Mouse (Mus musculus): ENCODE data around the gene Ophn1.

The Ophn1 gene

DNA sequence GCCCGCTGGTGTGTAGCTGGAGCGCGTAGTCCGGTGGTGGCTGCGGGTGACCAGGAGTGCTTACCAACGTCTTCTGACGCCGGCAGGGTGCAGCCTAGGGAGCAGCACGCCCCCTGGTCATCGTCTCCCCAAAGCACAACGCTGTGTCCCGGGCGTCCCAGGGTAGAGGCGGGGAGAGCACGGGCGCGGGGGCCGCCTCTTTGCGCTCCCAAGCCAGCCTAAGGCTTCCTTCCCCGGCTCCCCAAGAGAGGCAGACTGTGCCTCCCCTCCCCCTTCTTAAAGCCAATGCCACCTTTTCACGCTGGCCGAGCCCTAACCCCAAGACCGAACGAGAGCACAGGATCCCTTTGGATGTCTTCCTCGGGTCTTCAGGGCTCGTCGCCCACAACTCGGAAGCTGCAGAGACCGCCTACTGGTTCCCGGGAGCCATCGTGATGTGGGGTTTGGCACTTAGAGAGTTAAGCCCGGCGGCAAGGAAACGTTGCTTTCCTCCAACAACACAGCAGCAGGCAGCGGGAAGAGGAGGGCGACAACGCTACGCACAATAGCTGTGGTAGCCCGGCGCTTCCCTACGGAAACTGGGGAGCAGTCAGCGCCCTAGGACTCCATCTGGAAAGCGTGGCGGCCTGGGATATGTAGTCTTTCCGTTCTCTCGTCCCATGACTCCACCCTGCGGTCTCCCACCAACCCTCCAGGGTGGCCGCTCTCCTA is at the start of gene Ophn1:
TSS of gene Ophn1 (minus strand) at position 620 of the 711 bp plus-strand sequence.
- peak; percentile 67 for DNase-seq (ENCODE audit: low spot score)

DNA sequence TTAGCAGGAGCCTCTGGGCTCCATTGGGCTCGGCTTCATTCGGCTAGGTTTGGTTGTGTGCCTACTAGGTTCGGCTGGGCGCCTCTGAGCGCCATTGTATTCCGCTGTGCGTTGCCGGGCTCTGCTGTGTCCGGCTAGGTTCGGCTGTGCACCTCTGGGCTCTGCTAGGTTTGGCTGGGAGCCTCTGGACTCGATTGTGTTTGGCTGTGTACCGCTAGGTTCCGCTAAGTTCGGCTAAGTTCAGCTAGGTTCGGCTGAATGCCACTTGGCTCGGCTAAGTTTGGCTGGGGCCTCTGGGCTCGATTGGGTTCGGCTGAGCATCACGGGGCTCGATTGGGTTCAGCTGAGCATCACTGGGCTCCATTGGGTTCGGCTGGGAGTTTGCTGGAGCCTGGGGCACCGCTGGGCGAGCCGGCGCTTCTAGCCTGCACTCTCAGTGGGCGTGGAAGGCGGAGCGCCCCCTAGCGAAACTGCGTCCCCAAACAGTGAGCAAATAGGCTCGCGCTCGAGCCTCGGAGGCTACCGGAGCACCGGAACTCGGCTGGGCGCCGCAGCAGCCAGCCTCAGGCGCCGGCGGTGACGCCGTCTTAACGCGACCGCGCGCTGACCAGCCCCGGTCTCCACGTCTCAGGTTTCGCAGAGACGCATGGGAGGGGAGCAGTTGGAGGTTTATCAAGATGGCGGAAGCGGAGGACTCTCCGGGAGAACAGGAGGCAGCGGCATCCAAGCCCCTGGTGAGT is 46.9 kb upstream of the Ophn1 start:
- DNase-seq (ENCODE audit: low spot score): peak; percentile 90

DNA sequence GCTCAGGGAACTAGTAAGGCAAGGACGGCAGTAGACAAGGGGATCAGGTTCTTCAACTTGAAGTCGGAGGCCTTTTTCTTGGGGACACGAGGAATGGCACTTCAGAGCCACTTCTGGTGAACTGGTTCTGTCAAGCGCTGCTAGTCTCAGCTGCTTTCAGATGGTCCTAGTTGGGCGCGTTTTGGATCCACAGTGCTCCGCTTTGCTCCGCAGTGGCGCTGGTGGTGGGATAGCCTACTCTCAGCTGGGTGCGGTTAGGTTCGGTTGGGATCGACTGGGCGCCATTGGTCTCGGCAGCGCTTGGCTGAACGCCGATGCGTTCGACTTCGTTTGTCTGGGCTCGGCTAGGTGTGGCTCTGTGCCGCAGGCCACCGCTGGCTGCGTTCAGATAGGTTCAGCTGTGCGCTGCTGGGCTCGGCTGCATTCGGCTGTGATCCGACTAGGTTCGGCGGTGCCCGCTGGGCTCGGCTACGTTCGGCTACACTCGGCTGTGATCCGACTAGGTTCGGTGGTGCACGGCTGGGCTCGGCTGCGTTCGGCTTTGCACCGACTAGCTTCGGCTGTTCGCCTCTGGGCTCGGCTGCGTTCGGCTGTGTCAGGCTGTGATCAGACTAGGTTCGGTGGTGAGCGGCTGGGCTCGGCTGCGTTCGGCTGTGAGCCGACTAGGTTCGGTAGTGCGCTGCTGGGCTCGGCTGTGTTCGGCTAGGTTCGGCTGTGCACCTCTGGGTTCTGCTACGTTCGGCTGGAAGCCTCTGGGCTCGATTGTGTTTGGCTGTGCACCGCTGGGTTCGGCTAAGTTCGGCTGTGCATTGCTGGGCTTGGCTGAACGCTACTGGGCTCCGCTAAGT is 46.1 kb upstream of the Ophn1 start:
- peak; percentile 87 for DNase-seq (ENCODE audit: low spot score)

DNA sequence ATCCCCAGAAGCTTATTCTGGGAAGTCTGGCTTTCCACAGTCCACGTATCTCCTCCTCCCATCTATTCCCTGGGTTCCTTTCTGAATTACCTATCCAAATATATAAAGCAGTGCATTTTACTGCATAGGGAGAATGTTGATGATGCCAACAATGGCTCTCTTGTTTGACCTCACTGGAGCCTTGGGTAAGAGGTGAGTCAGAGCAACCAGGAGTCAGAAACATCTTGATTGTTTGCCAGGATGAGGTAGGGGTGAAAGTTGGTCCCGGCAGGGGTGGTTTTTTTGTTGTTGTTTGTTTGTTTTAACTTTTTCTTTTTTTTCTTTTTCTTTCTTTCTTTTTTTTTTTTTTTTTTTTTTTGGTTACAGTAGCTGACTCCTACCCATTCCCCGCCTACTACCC is 45.3 kb upstream of the Ophn1 start, which contains the start of gene Yipf6:
TSS of gene Yipf6 (plus strand) at position 216 of the 400 bp plus-strand sequence.
- DNase-seq (ENCODE audit: low spot score): no peak

DNA sequence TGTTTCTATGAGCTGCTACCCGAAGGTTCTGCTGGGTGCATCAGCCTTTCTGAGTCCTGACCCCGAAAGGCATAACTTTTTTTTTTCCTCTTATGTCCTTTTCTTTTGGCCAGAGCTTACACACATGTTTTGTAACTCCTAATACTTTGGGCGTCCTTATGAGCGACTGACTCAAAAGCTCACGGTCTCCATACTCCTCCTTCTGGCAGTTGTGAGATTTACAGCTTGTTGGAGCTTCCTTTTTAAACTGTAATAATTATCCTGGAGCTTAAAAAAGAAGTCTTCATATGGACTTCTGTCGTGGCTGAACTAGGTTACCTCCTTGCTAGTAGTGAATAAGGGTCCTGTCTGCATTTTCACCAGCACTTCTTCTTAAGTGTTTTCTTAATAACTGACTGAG is 28.6 kb upstream of the Ophn1 start:
- DNase-seq (ENCODE audit: low spot score): no peak

DNA sequence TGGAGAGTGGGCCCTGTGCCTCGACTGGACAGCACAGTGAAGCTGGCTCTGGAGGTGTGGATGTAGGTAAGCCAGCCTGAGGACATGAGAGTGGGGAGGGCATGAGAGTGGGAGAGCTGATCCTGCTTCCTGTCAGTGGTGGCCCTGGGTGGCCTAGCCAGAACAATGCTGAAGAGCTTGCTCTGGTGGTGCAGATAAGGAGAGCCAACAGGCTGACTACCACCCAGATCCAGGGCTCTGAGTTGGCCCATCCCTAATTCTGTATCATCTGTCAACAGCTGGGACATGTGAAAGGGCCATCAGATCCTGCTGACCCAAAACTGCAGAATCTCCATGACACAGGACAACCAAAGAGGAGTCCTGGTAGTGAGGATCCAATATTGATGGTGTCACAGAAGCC is 18.1 kb upstream of the Ophn1 start:
- no peak for DNase-seq (ENCODE audit: low spot score)

DNA sequence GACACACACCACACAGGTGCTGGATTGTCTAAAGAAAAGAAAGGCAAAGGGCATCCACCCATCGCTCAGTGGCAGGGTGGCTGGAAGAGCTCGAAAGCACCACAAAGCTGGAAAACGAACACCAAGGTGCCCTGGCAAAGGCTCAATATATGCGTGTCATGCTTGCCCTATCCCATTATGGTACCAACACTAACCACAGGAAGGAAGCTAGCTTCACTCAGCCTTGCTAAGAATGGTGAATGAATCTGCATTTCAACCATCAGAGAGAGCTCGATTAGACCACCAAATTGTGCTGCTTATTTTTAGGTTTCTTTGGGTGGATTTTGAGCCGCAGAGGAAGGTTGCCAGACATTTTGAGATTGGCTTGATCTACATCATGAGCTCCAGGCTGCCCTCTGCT is 13.4 kb upstream of the Ophn1 start:
- DNase-seq (ENCODE audit: low spot score): no peak

DNA sequence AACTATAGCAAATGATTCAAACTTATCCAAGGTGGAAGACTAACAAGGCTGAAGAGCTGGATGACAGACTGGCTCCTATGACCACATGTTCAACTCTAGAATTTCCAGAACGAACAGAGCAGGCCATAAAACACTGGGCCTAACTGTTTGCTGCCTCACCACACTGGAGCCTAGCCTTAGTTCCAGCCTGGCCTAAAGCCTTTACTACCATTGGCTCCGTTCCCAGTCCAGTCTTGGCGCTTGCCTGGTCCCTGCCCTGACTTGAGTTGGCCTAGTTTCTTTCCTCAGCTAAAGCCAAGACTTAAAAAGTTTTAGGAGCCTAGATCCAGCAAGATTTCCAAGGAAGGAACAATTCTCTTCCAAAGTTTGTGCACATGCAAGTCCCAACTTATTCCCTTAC is 7.5 kb upstream of the Ophn1 start:
- no peak for DNase-seq (ENCODE audit: low spot score)

DNA sequence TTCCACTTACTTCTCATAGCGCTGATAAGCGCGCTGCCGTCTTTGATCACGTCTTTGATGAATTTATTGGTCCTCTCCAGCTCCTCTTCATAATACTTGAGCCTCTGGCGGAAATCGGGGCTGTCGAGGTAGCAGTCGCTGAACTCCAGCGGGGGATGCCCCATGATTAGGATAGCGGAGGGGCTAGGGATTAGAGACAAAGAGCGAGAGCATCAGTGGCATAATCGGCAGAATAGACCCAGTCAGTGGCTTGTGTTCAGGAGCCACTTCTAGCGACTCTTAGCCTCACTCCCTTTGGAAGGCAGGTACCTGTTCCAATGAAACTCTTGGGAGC is 786 bp downstream of the Ophn1 start:
- DNase-seq (ENCODE audit: low spot score): no peak

DNA sequence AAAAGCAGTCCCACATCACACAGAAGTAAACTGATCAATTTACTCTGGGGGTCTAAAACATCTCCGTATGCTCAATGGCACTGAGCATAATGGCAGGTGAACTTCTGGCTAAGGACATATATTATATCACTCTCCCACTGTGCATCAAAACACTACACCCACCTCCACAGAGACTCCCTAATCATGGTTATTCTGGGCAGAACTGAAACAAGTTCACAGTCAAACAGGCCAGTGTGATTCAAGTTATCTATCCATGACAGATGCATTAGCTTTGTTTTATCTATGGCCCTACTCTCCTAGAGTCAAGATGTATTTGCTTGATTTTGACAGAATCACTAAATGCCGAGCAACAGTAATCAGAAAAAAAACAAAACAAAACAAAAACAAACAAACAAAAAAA is 8.8 kb downstream of the Ophn1 start:
- no peak for DNase-seq (ENCODE audit: low spot score)

DNA sequence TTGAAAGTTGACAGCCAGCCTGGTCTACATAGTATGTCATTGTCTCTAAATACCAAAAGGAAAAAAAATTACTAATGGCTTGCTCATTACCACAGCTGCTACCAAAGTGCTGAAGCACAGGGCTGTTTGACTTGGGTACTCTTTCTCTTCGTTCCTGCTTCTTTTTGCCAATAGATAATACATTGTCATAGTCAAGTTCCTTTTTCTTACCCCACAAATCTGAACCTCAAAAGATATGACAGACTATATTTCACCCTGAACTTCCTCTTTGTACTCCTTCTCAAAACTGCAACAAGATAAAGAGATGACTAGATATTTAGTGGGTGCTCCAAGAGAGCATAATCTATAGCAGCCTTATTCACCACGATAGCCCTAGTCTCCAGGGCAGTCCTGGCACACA is 9.7 kb downstream of the Ophn1 start:
- no peak for DNase-seq (ENCODE audit: low spot score)

DNA sequence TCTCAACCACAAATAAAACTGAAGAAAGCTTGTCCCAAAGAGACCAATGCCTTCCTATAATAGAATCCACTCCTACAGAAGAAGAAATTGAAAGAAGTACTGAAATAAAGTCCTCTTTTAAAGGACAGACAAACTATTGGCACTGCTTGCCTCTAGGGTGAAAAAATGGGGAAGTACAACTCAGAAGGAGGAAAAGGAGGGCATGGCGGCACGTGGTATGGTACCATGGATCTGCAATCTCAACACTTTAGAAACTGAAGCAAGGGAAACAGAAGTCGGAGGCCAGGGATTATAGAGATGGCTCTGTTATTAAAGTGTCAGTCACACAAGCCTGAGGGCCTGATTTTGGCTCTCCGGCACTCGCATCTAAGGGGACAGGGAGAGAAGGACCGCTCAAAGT is 10.5 kb downstream of the Ophn1 start:
- no peak for DNase-seq (ENCODE audit: low spot score)

DNA sequence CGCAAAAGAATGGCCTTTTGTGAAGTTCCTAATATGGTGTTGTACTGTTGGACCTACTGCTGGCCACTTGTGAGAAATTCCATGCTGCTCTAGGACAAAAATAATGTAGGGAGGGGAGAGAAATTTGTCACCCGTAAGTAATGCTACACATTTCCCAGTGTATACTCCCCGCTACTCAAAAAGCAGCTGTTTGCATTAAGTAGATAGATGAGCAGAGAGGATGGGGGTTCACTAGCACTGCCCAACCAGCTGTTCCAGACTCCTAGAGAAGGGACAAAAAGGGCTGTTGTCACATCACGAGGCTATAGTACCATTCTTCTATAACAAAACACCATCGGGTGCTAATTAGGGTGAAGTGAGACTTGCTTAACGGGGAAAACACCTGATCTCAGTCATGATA is 15.7 kb downstream of the Ophn1 start:
- no peak for DNase-seq (ENCODE audit: low spot score)

DNA sequence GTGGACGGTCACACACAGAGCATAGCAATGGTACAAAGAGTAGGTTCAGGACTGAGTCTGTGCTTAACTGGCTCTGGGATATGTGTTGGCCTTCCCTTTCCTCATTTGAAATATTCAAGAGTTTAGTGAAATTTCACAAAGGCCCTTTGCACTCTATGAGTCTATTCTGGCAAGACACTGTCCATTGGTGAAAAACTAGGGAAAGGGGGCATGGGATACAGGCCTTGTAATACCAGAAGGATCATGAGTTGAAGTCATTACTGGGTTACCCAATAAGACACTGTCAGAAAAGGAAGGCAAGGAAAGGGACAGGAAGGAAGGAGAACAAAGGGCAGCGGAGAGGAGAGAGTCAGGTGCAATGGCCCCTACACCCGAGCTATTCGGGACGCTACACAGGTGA is 16.7 kb downstream of the Ophn1 start:
- DNase-seq (ENCODE audit: low spot score): no peak

DNA sequence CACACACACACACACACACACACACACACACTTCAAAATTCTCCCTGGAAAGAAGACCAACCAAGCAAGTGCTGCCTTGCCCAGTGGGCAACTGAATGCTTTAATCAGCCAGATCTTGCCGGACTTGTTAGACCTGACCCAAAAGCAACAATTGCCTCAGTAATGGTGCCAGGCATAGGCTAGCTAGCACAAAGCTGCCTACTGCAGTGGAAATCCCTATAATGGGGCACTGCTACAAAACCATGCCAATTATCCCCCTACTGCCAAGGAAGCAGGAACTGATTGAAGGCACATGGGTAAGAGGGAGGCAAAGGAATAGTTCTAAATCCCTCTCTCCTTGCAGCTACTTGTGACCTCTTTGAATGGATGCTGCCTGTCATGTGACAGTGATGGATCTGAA is 18.8 kb downstream of the Ophn1 start:
- no peak for DNase-seq (ENCODE audit: low spot score)

DNA sequence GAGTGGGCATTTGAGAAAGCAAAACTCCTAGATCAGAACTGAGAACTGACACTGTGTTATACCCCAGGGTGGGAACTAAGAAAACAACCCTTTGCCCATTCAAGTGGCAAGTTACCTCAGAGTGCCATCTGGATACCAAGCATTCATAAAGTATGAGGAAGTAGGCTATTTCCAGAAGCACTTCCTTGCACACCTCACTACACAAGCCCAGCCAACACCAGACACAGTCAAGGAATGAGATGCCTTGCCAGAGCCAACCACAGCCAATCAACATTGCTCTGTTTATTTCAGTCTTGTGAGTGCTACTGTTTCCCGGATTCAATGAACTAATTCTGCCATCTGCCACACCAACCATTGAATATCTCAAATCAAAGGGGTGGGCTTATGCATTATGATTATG is 20.3 kb downstream of the Ophn1 start:
- DNase-seq (ENCODE audit: low spot score): no peak

DNA sequence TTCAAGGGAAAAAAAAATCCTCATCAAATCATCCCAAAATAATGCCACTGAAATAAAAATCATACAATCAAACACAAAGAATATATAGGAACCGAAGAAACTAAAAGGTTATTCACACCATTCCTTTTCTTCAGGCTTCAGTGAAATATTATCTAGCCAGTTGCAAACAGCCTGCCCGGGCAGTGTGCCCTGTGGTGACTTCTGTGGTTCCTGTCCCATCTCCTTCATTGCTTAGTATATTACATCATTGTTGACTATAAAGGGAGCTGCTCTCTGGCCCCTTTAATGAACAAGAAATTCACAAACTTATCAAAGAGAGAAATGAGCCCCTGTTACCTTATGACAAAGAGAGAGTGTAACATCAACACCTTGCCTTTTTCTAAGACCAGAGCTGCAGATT is 21.1 kb downstream of the Ophn1 start:
- DNase-seq (ENCODE audit: low spot score): no peak

DNA sequence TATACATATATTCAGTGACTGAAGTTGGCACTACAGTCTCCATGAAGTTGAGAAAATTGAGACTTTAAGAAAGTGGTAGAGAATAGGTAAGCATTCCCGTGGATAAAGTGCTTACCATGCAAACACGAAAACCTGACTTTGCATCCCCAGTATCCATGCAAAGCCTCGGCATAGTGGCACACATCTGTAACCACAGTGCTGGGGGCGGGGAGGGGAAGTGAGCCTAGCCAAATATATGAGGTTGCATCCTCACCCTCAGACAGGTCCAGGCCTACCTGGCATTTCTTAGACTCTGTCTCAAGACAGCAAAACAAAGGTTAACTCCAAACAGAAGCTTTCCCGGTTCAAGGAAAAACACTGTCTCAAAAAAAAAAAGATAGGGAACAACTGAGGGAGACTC is 21.7 kb downstream of the Ophn1 start:
- no peak for DNase-seq (ENCODE audit: low spot score)

DNA sequence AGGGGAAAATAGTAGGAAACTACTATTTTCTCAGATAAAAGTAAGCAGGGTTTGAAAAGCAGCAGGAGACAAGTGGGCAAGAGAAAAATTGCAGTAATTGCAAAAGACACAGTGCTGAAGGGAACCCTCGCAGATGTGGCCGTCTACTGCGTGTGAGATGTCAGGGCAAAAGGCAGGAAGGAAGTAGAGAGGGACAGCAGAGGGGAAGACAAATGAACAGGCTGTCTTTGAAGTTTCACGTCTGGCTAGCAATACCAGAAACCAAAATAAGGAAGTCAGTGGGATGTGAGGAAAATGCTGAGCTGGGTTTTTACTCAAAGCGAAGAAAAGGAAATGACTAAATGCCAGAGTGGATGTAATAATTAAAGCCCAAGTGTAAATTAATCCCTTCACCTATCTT is 30.7 kb downstream of the Ophn1 start:
- DNase-seq (ENCODE audit: low spot score): no peak

DNA sequence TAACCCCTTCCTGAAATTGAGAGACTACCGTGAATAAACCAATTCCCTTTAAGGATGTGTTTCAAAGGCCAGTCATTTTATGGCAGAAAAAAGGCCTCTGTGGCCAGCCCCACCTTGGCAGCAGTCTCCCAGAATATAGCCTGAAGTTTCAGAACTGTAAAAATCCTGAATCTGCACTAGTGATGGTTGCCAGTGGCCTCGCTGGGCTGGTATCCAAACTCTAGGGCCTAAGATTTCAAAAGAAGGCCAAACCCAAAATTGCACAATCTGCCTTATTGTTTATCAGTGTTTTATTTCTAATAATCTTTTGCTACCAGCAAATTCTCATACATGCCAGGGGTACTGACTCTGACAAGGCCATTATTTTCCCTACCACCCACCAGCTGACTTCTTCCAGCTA is 34.8 kb downstream of the Ophn1 start:
- DNase-seq (ENCODE audit: low spot score): peak; percentile 6

DNA sequence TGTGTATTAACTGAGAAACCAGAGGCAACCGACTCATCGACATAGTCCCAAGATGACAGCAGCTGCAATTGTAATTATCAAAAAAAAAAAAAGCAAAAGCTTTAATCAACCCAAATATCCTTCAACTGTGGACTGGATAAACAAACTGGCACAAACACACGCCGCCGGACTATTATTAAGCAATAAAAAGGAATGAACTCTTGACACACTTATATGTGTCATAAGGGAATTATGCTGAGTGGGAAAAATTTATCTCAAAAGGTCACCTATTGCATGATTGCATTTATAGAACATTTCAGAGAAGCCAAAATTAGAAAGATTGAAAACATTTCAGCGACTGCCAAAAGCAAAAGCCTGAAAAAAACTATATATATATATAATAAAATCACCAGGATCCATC is 40.0 kb downstream of the Ophn1 start:
- no peak for DNase-seq (ENCODE audit: low spot score)

DNA sequence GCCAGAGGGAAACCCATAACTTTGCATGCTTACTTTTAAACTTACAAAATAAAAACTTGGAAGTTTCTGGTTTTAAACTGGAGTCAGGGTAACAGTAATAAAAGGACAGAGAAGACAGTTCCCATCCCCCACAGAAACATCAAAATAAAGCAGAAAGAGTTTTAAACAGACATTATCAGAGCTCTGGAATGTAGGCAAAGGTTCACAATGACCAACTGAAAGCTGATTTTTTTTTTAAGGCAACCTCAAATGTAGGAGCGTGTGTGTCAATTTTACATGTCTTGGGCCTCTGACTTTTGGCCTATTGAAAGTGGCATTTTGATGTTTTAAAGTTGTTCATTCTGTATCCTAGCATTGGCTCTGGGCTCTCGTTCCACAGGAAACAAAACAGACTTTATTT is 49.2 kb downstream of the Ophn1 start:
- no peak for DNase-seq (ENCODE audit: low spot score)

DNA sequence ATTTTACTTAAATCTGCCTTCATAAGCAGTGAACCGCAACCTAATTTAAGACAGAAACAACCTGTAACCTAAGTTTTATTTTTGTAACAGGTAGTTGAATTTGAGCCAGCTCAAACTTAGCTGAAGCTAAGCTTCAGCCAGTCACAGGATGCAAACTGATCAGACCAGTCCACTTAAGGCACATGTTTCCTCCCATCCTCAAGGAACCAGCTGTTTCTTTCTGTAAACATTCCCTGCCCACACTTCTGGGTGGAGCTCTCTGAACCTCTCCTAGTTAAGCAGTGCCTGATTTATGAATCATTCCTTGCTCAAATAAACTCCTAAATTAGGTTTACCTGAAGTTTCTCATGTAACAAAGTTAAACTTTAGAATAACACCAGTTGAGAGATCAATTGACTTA is 54.8 kb downstream of the Ophn1 start:
- DNase-seq (ENCODE audit: low spot score): no peak

Data from testis, postnatal 14 days (tissue).